In the genomic region with DNA sequence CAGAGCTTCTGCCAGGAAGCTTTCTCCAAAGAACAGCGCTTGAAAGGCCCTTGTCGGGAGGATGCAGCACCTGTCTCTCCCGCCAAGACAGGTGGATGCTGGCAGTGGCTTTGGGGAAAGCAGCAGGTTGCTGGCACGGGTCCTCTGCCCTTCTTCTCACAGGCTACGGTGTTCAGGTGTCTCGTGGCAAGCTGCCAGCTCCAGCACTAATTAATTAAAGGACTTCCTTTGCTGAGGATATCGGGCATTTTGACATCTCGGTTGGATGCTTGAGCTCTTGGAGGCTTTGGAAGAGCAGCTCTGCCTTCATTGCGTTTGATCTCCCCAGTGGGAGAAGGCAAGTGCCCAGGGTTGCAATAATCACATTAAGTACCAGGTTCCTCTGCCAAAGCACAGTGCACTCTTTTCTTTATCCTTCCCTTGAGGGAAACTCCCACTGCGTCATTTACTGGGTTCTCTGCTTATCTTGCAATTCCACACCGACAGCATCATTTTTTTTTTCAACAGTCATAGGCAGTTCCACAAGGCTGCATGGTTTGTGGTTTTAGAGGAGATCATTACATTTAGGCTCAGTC, we compare ENCODE assay signal across 11 mouse cellular contexts.
DNase-seq lines count a peak whose midpoint lies in the region; ATAC-seq and TF ChIP-seq lines count a peak whose summit lies in the region.
"Had no signal": no experiment of that assay in that cellular context is flagged by ENCODE, and none has a peak within 500 bp of the region (broad histone marks: within the 10 kb centered on the region; RNA-seq: fewer than 3 reads in every experiment).

No protein-coding gene starts in this region.

- H3K4me1 ChIP-seq in embryonic facial prominence, embryonic 14.5 days (ENCODE audit: control insufficient read depth, insufficient read depth, low read length), result no peaks in the 10 kb centered on the region
- peaks cover 18% of the 10 kb centered on the region for H3K4me1 ChIP-seq in embryonic facial prominence, embryonic 10.5 days
- H3K4me1 ChIP-seq in stomach, postnatal 0 days (replicated peaks; ENCODE audit: control insufficient read depth, insufficient read depth), result no peaks in the 10 kb centered on the region

- H3K4me2 ChIP-seq in embryonic facial prominence, embryonic 14.5 days (ENCODE audit: low read depth, low read length), result no peak overlapping the region
- H3K4me2 ChIP-seq in stomach, postnatal 0 days (replicated peaks; ENCODE audit: low read depth), result no peak overlapping the region

- 36% methylated on average over 11 of the region's 11 CpGs for WGBS in embryonic facial prominence, embryonic 14.5 days
- 47% methylated on average over 11 of the region's 11 CpGs for WGBS in embryonic facial prominence, embryonic 10.5 days
- 48% methylated on average over 11 of the region's 11 CpGs for WGBS in stomach, postnatal 0 days

- no peak for TF ChIP-seq CTCF in stomach, postnatal 0 days (IDR thresholded peaks at IDR 0.05; ENCODE audit: low read depth)

- DNase-seq in embryonic facial prominence, embryonic 14.5 days (ENCODE audit: low spot score), result peak; percentile 37
- no peak for DNase-seq in embryonic facial prominence, embryonic 10.5 days (ENCODE audit: low spot score)
- DNase-seq in right cerebral cortex, postnatal 14 days, result peak; percentile 16
- DNase-seq in right cerebral cortex, adult 18-20 months, result no peak
- peak; percentile 28 to 53 for DNase-seq in kidney, postnatal 4 days
- DNase-seq in thymus, postnatal 0 days (ENCODE audit: low spot score), result no peak
- no peak for DNase-seq in urinary bladder, adult 18-20 months (ENCODE audit: low spot score in 2 of 2)
- DNase-seq in stomach, postnatal 0 days (ENCODE audit: low spot score), result no peak
- DNase-seq: adrenal gland, postnatal 36 days; lung, adult 18-20 months had no signal

- H3K9ac ChIP-seq in embryonic facial prominence, embryonic 14.5 days (ENCODE audit: low read depth, low read length), result no peak overlapping the region
- no peak overlapping the region for H3K9ac ChIP-seq in stomach, postnatal 0 days (ENCODE audit: low read length)

- H3K27me3 ChIP-seq in embryonic facial prominence, embryonic 14.5 days (replicated peaks; ENCODE audit: control insufficient read depth, insufficient read depth, low read length), result no peaks in the 10 kb centered on the region; the same call in 1 of the 2 replicates
- peaks cover 12% of the 10 kb centered on the region for H3K27me3 ChIP-seq in embryonic facial prominence, embryonic 10.5 days (replicated peaks; ENCODE audit: low read depth, poor library complexity, severe bottlenecking)
- H3K27me3 ChIP-seq in stomach, postnatal 0 days (ENCODE audit: control insufficient read depth, insufficient read depth, low read length), result no peaks in the 10 kb centered on the region

- no peak; the same call in 1 of the 2 replicates for ATAC-seq in embryonic facial prominence, embryonic 14.5 days (ENCODE audit: low read depth)
- ATAC-seq in stomach, postnatal 0 days (ENCODE audit: low FRiP score, low TSS enrichment), result no peak

- no peak for TF ChIP-seq EP300 in stomach, postnatal 0 days (optimal IDR thresholded peaks at IDR 0.05)

- no peak overlapping the region for H3K27ac ChIP-seq in embryonic facial prominence, embryonic 14.5 days (replicated peaks; ENCODE audit: low read depth, low read length)
- H3K27ac ChIP-seq in embryonic facial prominence, embryonic 10.5 days (replicated peaks), result no peak overlapping the region
- no peak overlapping the region for H3K27ac ChIP-seq in stomach, postnatal 0 days (replicated peaks)
- H3K27ac ChIP-seq: heart, embryonic 10.5 days had no signal

- no peak overlapping the region for H3K4me3 ChIP-seq in embryonic facial prominence, embryonic 14.5 days (ENCODE audit: low read depth, low read length)
- no peak overlapping the region for H3K4me3 ChIP-seq in embryonic facial prominence, embryonic 10.5 days
- H3K4me3 ChIP-seq in stomach, postnatal 0 days (ENCODE audit: low read depth, low read length), result no peak overlapping the region
- H3K4me3 ChIP-seq: heart, embryonic 10.5 days had no signal

- H3K36me3 ChIP-seq in embryonic facial prominence, embryonic 14.5 days (ENCODE audit: control insufficient read depth, insufficient read depth, low read length), result no peaks in the 10 kb centered on the region
- H3K36me3 ChIP-seq in embryonic facial prominence, embryonic 10.5 days (replicated peaks), result no peaks in the 10 kb centered on the region
- H3K36me3 ChIP-seq in stomach, postnatal 0 days (ENCODE audit: control insufficient read depth, insufficient read depth, low read length), result no peaks in the 10 kb centered on the region
- H3K36me3 ChIP-seq: heart, embryonic 10.5 days had no signal

- H3K9me3 ChIP-seq in embryonic facial prominence, embryonic 14.5 days (ENCODE audit: control insufficient read depth, low read length), result no peaks in the 10 kb centered on the region
- H3K9me3 ChIP-seq in embryonic facial prominence, embryonic 10.5 days, result no peaks in the 10 kb centered on the region
- no peaks in the 10 kb centered on the region for H3K9me3 ChIP-seq in stomach, postnatal 0 days (ENCODE audit: control insufficient read depth, low read length)
- H3K9me3 ChIP-seq: heart, embryonic 10.5 days had no signal

Comparison
In these comparisons a context has a peak if more than half of its experiments do, and no peak if none do; other contexts are left out.
1. DNase-seq: peak in embryonic facial prominence, embryonic 14.5 days (single experiment), right cerebral cortex, postnatal 14 days (single experiment) and kidney, postnatal 4 days (2 of 2); none in embryonic facial prominence, embryonic 10.5 days (single experiment), right cerebral cortex, adult 18-20 months (single experiment), thymus, postnatal 0 days (single experiment), urinary bladder, adult 18-20 months (0 of 2) and stomach, postnatal 0 days (single experiment).